Mouse (Mus musculus): ENCODE data around the gene Lypd4.

DNA sequence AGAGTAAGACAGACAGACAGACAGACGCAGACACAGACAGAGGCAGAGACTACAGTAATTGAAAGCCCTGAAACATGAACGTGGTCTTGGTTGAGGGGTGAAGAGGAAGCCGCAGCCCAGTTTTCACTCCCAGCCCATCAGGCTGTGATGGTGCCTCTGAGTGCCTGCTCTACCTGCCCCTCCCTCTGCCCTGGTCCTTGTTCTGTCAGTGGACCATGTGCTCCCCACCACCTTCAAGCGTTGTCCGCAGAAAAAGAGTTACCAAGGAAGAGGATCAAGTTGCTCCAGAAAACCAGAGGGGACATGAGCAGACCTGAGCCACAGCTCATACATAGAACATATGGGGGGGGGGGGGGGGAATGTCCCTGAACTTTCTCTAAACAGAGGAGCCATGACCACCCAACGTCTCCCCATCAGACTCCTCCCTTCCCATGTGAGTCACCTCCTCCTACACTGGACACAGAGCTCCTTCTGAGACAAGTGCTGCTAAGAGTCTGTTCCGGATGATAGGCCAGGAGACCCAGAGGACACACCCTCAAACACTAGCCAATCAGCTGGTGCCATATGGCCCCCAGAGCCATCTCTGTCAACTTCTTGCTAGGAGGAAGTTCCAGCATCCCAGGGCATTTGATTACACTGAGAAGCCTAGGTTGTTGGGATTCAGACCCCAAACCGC, 17.0 kb downstream of the Lypd4 start:
- no peak for TF ChIP-seq GATA1 (IDR thresholded peaks at IDR 0.05; ENCODE audit: borderline replicate concordance, low read length)
- TF ChIP-seq POLR2AphosphoS5 (IDR thresholded peaks at IDR 0.05; ENCODE audit: insufficient replicate concordance, low read depth, low read length) = no peak
- no peak for TF ChIP-seq CTCF (IDR thresholded peaks at IDR 0.05; ENCODE audit: low read depth, low read length)

Data from G1E (cell line).